14 mouse cellular contexts compared by ENCODE assay signal in the genomic region with DNA sequence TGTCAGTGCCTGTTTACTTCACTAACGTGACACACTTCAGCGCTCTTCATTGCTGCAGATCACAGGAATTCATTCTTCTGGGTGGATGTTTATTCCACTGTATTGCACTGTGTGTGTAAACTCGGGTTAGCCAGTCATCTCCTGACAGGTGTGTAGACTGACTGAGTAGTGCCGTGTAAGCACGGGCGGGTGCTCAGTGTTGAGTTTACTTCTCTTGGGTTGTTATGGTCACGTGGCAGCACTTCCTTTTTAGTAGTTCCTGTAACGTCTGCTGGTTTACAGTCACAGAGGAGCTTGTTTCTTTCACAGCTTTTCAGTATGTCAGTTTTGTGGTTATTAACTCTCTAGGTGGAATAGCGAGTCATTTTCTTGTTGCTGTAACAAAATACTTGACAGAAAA. TPM values are rescaled to one million over a fixed set of nuclear protein-coding genes. Genes with fewer than 3 reads are reported as not detected.
A peak's percentile ranks its signal among the peaks of the same experiment; 100 is the strongest.
DNase-seq lines count a peak whose midpoint lies in the region; ATAC-seq lines count a peak whose summit lies in the region.
"Had no signal": no experiment of that assay in that cellular context is flagged by ENCODE, and none has a peak within 500 bp of the region (broad histone marks: within the 10 kb centered on the region; RNA-seq: fewer than 3 reads in every experiment).

No protein-coding gene starts in this region.

- H3K9ac ChIP-seq in midbrain, embryonic 16.5 days (ENCODE audit: low read depth, low read length), result no peak overlapping the region
- H3K9ac ChIP-seq: limb, embryonic 13.5 days; midbrain, embryonic 15.5 days had no signal

- H3K4me2 ChIP-seq in midbrain, embryonic 16.5 days (ENCODE audit: low read length), result no peak overlapping the region
- H3K4me2 ChIP-seq: limb, embryonic 13.5 days; midbrain, embryonic 15.5 days had no signal

- H3K27me3 ChIP-seq in midbrain, embryonic 16.5 days (ENCODE audit: control insufficient read depth, insufficient read depth, low read depth, low read length), result no peaks in the 10 kb centered on the region
- H3K27me3 ChIP-seq: limb, embryonic 13.5 days; midbrain, embryonic 15.5 days had no signal

- ATAC-seq in monocyte, adult 5-6 weeks (replicated peaks; ENCODE audit: insufficient number of reproducible peaks, low FRiP score, low TSS enrichment, poor library complexity, severe bottlenecking), result peak; percentile 81
- no peak for ATAC-seq in midbrain, embryonic 16.5 days
- ATAC-seq: forebrain, embryonic 14.5 days; midbrain, embryonic 15.5 days had no signal

- peak; percentile 57 to 63 for DNase-seq in spleen, postnatal 36 days (ENCODE audit: low spot score in 2 of 2)
- no peak for DNase-seq in spleen, postnatal 4 days (ENCODE audit: low spot score in 2 of 2)
- DNase-seq in induced T-regulatory cell, adult 2 months (ENCODE audit: low read depth), result peak; percentile 78
- DNase-seq in gastrocnemius, postnatal 10 days, result no peak
- no peak for DNase-seq in adrenal gland, postnatal 10 days
- no peak for DNase-seq in layer of hippocampus, postnatal 25 days (ENCODE audit: extremely low spot score in 1 of 2, low spot score in 1 of 2)
- DNase-seq: retina, postnatal 1 day had no signal

- 93% methylated on average over 9 of the region's 9 CpGs for WGBS in midbrain, embryonic 16.5 days

- peaks cover 5% of the 10 kb centered on the region for H3K4me1 ChIP-seq in midbrain, embryonic 16.5 days (ENCODE audit: control insufficient read depth, insufficient read depth, low read length)

- H3K9me3 ChIP-seq in midbrain, embryonic 16.5 days (replicated peaks; ENCODE audit: control insufficient read depth, low read length, poor library complexity, severe bottlenecking), result no peaks in the 10 kb centered on the region
- H3K9me3 ChIP-seq: limb, embryonic 13.5 days; midbrain, embryonic 15.5 days had no signal

- no peaks in the 10 kb centered on the region for H3K36me3 ChIP-seq in midbrain, embryonic 16.5 days (ENCODE audit: control insufficient read depth, insufficient read depth, low read length)
- H3K36me3 ChIP-seq: midbrain, embryonic 15.5 days had no signal

- no peak overlapping the region for H3K4me3 ChIP-seq in midbrain, embryonic 16.5 days (ENCODE audit: low read depth, low read length)
- H3K4me3 ChIP-seq: layer of hippocampus, adult 2 months; limb, embryonic 13.5 days; midbrain, embryonic 15.5 days had no signal

- no peak overlapping the region for H3K27ac ChIP-seq in midbrain, embryonic 16.5 days (ENCODE audit: low read length)
- H3K27ac ChIP-seq: layer of hippocampus, adult 2 months; limb, embryonic 13.5 days; midbrain, embryonic 15.5 days had no signal

RNA-seq across cellular contexts. Expression of a gene that starts 4.4 kb away (rescaled TPM):
- total RNA-seq in monocyte, adult 5-6 weeks (2017), result 49.9 to 65.7 TPM (median 62.9 TPM) in 3 replicates
- 10 to 100 TPM; 11.5 to 12.3 TPM for total RNA-seq in gastrocnemius, postnatal 10 days (2021)
- total RNA-seq in adrenal gland, postnatal 10 days (2021), result 10 to 100 TPM; 18.3 to 18.8 TPM
- 10 to 100 TPM; 13.5 to 14.8 TPM for total RNA-seq in layer of hippocampus, postnatal 25 days (2021)
- 46.6 and 51.6 TPM in 2 replicates for polyA plus RNA-seq in midbrain, embryonic 16.5 days (2015; fragmentation: Nextera tagmentation; extraction: Ambion mirVana)

RNA-seq across cellular contexts. Expression of a gene that starts 39.2 kb away (rescaled TPM):
- total RNA-seq in monocyte, adult 5-6 weeks (2017), result not detected in 3 replicates
- total RNA-seq in gastrocnemius, postnatal 10 days (2021), result not detected
- total RNA-seq in adrenal gland, postnatal 10 days (2021), result under 1 TPM in 1 of 2 experiments, not detected in 1; 0.79 TPM
- 1 to 10 TPM; 2.2 to 3.2 TPM for total RNA-seq in layer of hippocampus, postnatal 25 days (2021)
- 2.7 and 3.0 TPM in 2 replicates for polyA plus RNA-seq in midbrain, embryonic 16.5 days (2015; fragmentation: Nextera tagmentation; extraction: Ambion mirVana)
- polyA plus RNA-seq: heart, embryonic 14.5 days had no signal

Comparison
In these comparisons a context has a peak if more than half of its experiments do, and no peak if none do; other contexts are left out.
1. DNase-seq: peak in spleen, postnatal 36 days (2 of 2) and induced T-regulatory cell, adult 2 months (single experiment); none in spleen, postnatal 4 days (0 of 2), gastrocnemius, postnatal 10 days (single experiment), adrenal gland, postnatal 10 days (single experiment) and layer of hippocampus, postnatal 25 days (0 of 2).